Mouse (Mus musculus) lung, postnatal 0 days (tissue): ENCODE data around the gene Rasa1. TPM values are rescaled to one million over a fixed set of nuclear protein-coding genes. Genes with fewer than 3 reads are reported as not detected.

Experiments used
- ATAC-seq: fragments of 200-750 bp; cut with Nextera tagmentation; 2 replicates; pipeline ENCODE4 v1.8.0; 2017; ENCODE audit warnings: moderate library complexity
- DNase-seq: peaks from one replicate; pipeline ENCODE4 v3.0.0-alpha.2; 2016; ENCODE audit warnings: low spot score
- H3K27ac ChIP-seq: fragments of 300-500 bp; sonication (generic); 2 replicates; pipeline ENCODE4 v1.5.1; 2014; ENCODE audit warnings: antibody characterized with exemption, mild to moderate bottlenecking, low read length, mixed read lengths
- H3K27me3 ChIP-seq: fragments of 300-500 bp; sonication (generic); replicated peaks from 2 replicates; pipeline ENCODE4 v1.6.1; 2014; ENCODE audit warnings: low read length, mixed read lengths; ENCODE audit not compliant: insufficient read depth
- H3K36me3 ChIP-seq: fragments of 300-500 bp; sonication (generic); 2 replicates; pipeline ENCODE4 v1.6.1; 2014; ENCODE audit warnings: low read length, mixed read lengths; ENCODE audit not compliant: insufficient read depth
- H3K4me1 ChIP-seq: fragments of 300-500 bp; sonication (generic); 2 replicates; pipeline ENCODE4 v1.6.1; 2014; ENCODE audit warnings: antibody characterized with exemption, low read depth, low read length, mixed read lengths; ENCODE audit not compliant: insufficient read depth
- H3K4me2 ChIP-seq: fragments of 300-500 bp; sonication (generic); replicated peaks from 2 replicates; pipeline ENCODE4 v1.6.1; 2014; ENCODE audit warnings: low read depth, mild to moderate bottlenecking, low read length, moderate library complexity, mixed read lengths
- H3K4me3 ChIP-seq: fragments of 300-500 bp; sonication (generic); 2 replicates; pipeline ENCODE4 v1.5.1; 2014; ENCODE audit warnings: low read depth, low read length
- H3K9ac ChIP-seq: fragments of 300-500 bp; sonication (generic); replicated peaks from 2 replicates; pipeline ENCODE4 v1.6.1; 2014; ENCODE audit warnings: low read depth, mild to moderate bottlenecking
- H3K9me3 ChIP-seq: fragments of 300-500 bp; sonication (generic); 2 replicates; pipeline ENCODE4 v1.6.1; 2016; ENCODE audit warnings: low read length, mixed read lengths
- CTCF ChIP-seq: IDR thresholded peaks from 2 replicates; pipeline ENCODE4 v1.5.1; 2016; ENCODE audit warnings: antibody characterized with exemption, mild to moderate bottlenecking
- EP300 ChIP-seq: IDR thresholded peaks from 2 replicates; pipeline ENCODE4 v1.6.1; 2016; ENCODE audit warnings: antibody characterized with exemption, mild to moderate bottlenecking, control low read depth
- WGBS: fragments of 180-500 bp; shearing (Covaris S2); extraction: QIAGEN DNeasy Blood & Tissue Kit; methylation state at CpG from one replicate; pipeline ENCODE4 v1.1.7; 2014; 5-methylcytosine and 5-hydroxymethylcytosine counted together
- polyA plus RNA-seq: library from polyadenylated mRNA; unstranded; fragments of >200 nt; fragmentation: Nextera tagmentation; extraction: Ambion mirVana; gene quantifications from 2 replicates; pipeline ENCODE4 v1.2.1, GENCODE M21; 2015

Rasa1 gene
- polyA plus RNA-seq, 1 experiment from 2014 or later, result 44.0 TPM

DNA sequence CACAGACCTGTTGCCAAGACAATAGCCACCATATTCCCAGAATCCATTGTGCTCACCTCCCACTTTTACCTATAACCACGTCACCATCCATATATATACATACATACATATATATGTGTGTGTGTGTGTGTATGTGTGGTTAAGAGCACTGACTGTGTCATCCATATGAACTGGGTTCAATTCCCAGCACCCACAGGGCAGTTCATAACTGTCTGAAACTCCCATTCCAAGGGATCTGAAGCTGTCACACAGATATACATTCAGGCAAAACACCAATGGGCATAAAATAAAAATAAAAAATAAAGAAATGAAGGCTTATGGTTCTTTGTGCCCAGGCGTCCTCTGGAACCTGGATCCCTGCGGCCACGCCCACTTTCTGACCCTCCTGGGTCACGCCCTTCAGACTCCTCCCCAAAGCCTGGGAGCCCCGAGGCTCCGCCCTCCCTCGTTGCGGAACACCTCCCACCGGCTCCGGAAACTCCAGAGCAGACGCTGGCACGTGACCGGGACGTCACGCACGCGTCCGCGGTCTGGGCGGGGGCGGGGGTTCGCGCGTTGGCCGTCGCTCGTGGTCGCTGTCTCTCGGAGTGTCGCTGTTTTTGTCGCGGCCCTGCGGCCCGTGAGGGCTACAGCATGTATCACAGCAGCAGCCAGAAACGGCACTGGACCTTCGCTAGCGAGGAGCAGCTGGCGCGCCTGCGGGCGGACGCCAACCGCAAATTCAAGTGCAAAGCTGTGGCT is 99.9 kb downstream of the Rasa1 start, which contains the start of gene Ccnh:
Gene Ccnh (plus strand): TSS at position 506 of the 741 bp plus-strand sequence.
- Histone ChIP-seq H3K9me3 (no peaks in the 10 kb centered on the region), H3K36me3 (peaks cover 4% of the 10 kb centered on the region; the same call in 1 of the 2 replicates), H3K27ac (peak within 1 kb of the TSS; percentile 87), H3K4me2 (peak within 1 kb of the TSS; percentile 94), H3K4me1 (no peaks in the 10 kb centered on the region), H3K27me3 (no peaks in the 10 kb centered on the region), H3K9ac (peak within 1 kb of the TSS; percentile 70), H3K4me3 (peak within 1 kb of the TSS; percentile 76)
- peak; percentile 97 for DNase-seq
- TF ChIP-seq EP300 (no peak), CTCF (peak; percentile 22; the same call in 1 of the 2 replicates)
- 2% methylated on average over 44 of the region's 44 CpGs for WGBS
- ATAC-seq, result peak; percentile 99

Other genes starting within 250 kb of the Rasa1 start
- 43.6 and 43.8 TPM in 2 replicates for gene Ccnh, start 99.7 kb downstream of the Rasa1 start, polyA plus RNA-seq